Mouse (Mus musculus) cerebellum, adult 2 months (tissue): ENCODE measurements around the gene Tnfrsf8.

Source experiments
- CTCF ChIP-seq: fragments of 200-500 bp; IDR thresholded peaks from 2 replicates; pipeline ENCODE4 v1.5.1; 2011; ENCODE audit warnings: low read depth, mild to moderate bottlenecking, control low read depth, low read length, moderate library complexity, borderline replicate concordance; ENCODE audit not compliant: insufficient read depth
- POLR2A ChIP-seq: fragments of 200-500 bp; IDR thresholded peaks from 2 replicates; pipeline ENCODE4 v1.6.1; 2011; ENCODE audit warnings: low read length, control low read depth, borderline replicate concordance; ENCODE audit not compliant: insufficient read depth

DNA sequence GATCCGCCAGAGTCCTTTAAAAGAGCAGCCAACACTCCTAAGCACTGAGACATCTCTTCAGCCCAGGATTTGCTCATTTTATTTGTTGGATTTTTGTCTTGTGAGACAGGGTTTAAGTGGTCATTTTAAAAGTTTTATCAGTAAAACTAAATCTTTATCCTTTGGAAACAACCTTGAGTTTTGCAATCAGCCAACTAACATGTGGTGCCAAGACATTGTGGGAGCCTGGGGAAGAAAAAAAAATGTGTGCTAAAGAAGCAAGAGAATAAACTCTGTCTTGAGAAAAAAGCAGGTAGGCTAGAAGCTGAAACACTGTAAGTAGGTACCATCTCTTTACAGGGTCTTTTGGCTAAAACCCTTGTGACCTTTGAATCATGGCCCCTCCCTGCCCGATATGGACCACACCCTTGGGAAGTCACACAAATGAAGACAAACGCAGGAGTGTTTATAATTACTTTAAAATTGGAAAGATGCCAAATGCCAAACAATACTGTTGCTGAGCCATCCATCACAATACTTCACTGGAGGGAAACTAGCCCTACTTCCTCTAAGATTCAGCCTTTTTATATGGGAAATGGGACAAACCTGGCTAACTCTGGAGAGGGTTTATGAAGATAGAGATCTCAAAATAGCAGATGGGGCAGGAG, 36.1 kb downstream of the Tnfrsf8 start:
- TF ChIP-seq CTCF (no peak), POLR2A (no peak)
